Mouse (Mus musculus): ENCODE data around the gene Slc38a8. TPM values are rescaled to one million over a fixed set of nuclear protein-coding genes. Genes with fewer than 3 reads are reported as not detected.

Gene Slc38a8
- polyA plus RNA-seq, 1 experiment from 2014 or later = not detected

GRCm38 (mm10) chr8:119468091-119468490 lies 33.4 kb downstream of the Slc38a8 start:
- no peaks in the 10 kb centered on the region for H3K36me3 ChIP-seq
- no peak overlapping the region for H3K4me3 ChIP-seq
- H3K4me1 ChIP-seq = peaks cover 36% of the 10 kb centered on the region
- no peak overlapping the region for H3K27ac ChIP-seq
- DNase-seq (ENCODE audit: low spot score) = no peak
- no peaks in the 10 kb centered on the region for H3K9me3 ChIP-seq
- 88% methylated on average over 8 of the region's 8 CpGs for WGBS
- H3K27me3 ChIP-seq (ENCODE audit: insufficient read depth, poor library complexity, severe bottlenecking) = peaks cover 64% of the 10 kb centered on the region

DNA sequence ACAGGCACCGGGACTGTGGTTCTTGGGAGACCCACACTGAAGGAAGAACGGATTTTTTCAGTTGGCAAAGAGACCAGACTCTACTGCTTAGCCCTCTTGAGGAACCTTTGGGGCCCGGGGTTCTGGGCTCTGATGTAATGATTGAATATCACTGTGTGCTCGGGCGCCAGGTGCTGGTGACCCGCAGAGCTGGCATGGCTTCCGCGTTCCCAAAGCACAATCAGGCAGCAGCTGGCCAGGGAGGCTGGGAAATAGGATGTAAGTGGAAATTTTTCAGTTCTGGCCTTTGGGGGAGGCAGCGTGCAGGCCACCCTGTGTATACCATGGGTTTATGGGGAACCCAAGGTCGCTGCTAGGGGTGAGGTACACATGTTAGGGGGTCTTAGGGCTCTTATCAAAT lies 34.7 kb downstream of the Slc38a8 start:
- 71% methylated on average over 10 of the region's 10 CpGs for WGBS
- peaks cover 65% of the 10 kb centered on the region for H3K27me3 ChIP-seq (ENCODE audit: insufficient read depth, poor library complexity, severe bottlenecking)
- no peak overlapping the region for H3K4me3 ChIP-seq
- H3K9me3 ChIP-seq = no peaks in the 10 kb centered on the region
- H3K27ac ChIP-seq = 0 out of 2 replicates have a peak overlapping the region, but pooled peaks have one; percentile 7
- no peaks in the 10 kb centered on the region for H3K36me3 ChIP-seq
- DNase-seq (ENCODE audit: low spot score) = no peak
- H3K4me1 ChIP-seq = peaks cover 35% of the 10 kb centered on the region

DNA sequence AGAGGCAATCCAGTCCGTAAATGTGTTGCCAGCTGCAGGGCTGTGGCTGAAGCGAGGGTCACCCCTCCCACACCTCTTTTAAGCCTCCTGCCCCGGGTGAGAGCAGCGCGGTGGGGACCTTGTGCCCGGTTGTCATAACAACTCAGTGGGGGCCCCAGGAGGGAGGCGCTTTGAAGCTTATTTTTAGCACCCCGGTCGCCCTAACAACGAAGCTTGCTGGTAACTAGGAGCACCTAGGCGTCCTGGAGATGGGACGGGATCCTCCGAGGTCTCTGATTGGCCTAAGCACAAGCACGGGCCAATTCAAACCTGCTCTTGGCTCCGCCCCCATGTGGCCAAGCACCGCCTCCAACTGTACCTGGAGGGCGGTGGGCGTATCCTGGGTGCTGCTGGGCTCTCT lies 35.4 kb downstream of the Slc38a8 start:
- WGBS = 3% methylated on average over 18 of the region's 18 CpGs
- H3K27me3 ChIP-seq (ENCODE audit: insufficient read depth, poor library complexity, severe bottlenecking) = peaks cover 67% of the 10 kb centered on the region
- no peaks in the 10 kb centered on the region for H3K36me3 ChIP-seq
- no peaks in the 10 kb centered on the region for H3K9me3 ChIP-seq
- H3K4me1 ChIP-seq = peaks cover 35% of the 10 kb centered on the region
- peak; percentile 90 for DNase-seq (ENCODE audit: low spot score)
- peak overlapping the region; percentile 45 for H3K4me3 ChIP-seq
- no peak overlapping the region for H3K27ac ChIP-seq

DNA sequence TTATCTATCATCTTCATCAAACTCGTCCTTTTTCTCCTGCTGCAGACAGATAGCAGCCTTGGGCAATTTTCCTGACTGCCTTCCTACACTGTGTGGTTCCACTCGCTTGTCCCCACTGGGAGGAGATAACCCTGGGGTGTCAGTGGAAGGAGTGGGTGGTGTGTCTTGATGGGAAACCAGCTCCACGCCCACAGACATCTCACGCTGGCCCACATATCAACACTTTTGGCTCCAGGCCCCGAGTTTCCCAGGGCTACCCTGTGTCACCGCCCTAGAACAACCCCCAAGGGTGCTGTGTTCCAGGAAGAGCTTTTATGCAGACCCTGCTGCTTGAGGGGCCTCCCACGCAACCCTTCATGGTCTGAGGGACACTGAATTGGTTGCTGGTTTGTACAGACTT lies 37.8 kb downstream of the Slc38a8 start:
- no peak overlapping the region for H3K4me3 ChIP-seq
- peaks cover 39% of the 10 kb centered on the region for H3K4me1 ChIP-seq
- H3K27ac ChIP-seq = no peak overlapping the region
- DNase-seq (ENCODE audit: low spot score) = no peak
- H3K36me3 ChIP-seq = no peaks in the 10 kb centered on the region
- H3K27me3 ChIP-seq (ENCODE audit: insufficient read depth, poor library complexity, severe bottlenecking) = peaks cover 61% of the 10 kb centered on the region
- no peaks in the 10 kb centered on the region for H3K9me3 ChIP-seq
- WGBS = 57% methylated on average over 7 of the region's 7 CpGs

DNA sequence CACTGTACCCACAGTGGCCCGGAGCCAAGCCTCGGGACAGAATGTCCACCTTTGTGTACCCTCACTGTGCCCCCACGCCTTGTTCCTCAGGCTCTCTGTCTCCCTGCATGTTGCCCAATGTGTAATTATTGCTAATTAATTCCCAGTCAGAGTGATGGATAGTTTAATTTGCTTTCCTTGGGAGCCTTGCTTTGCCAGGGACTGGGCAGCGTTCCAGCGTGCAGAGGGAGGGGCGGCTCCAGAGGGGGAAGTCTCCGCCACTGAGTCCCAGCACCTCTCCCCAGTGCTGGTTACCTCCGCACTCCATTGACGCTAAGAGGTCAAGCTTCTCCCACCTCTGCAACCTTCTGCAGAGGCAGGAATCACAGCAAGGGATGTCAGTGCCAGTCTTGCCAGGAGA lies 40.1 kb downstream of the Slc38a8 start:
- peaks cover 32% of the 10 kb centered on the region for H3K4me1 ChIP-seq
- H3K4me3 ChIP-seq = no peak overlapping the region
- no peaks in the 10 kb centered on the region for H3K9me3 ChIP-seq
- DNase-seq (ENCODE audit: low spot score) = no peak
- peaks cover 47% of the 10 kb centered on the region for H3K27me3 ChIP-seq (ENCODE audit: insufficient read depth, poor library complexity, severe bottlenecking)
- H3K36me3 ChIP-seq = no peaks in the 10 kb centered on the region
- WGBS = 85% methylated on average over 9 of the region's 9 CpGs
- no peak overlapping the region for H3K27ac ChIP-seq

- H3K36me3 ChIP-seq = no peaks in the 10 kb centered on the region
- 0 out of 2 replicates have a peak overlapping the region, but pooled peaks have one; percentile 3 for H3K4me3 ChIP-seq
- WGBS = 35% methylated on average over 16 of the region's 16 CpGs
- H3K9me3 ChIP-seq = no peaks in the 10 kb centered on the region
- peaks cover 31% of the 10 kb centered on the region for H3K27me3 ChIP-seq (ENCODE audit: insufficient read depth, poor library complexity, severe bottlenecking)
- H3K27ac ChIP-seq = no peak overlapping the region
- peaks cover 32% of the 10 kb centered on the region for H3K4me1 ChIP-seq
- no peak for DNase-seq (ENCODE audit: low spot score)
Observed at GRCm38 (mm10) chr8:119459724-119460123, 41.8 kb downstream of the Slc38a8 start.

- DNase-seq (ENCODE audit: low spot score) = no peak
- Histone ChIP-seq H3K4me3 (no peak overlapping the region), H3K27me3 (ENCODE audit: insufficient read depth, poor library complexity, severe bottlenecking) (peaks cover 18% of the 10 kb centered on the region), H3K36me3 (no peaks in the 10 kb centered on the region), H3K27ac (no peak overlapping the region; the same call in 1 of the 2 replicates), H3K9me3 (no peaks in the 10 kb centered on the region), H3K4me1 (peaks cover 24% of the 10 kb centered on the region; the same call in 1 of the 2 replicates)
- WGBS = 85% methylated on average over 5 of the region's 5 CpGs
Observed at GRCm38 (mm10) chr8:119456045-119456444, 45.5 kb downstream of the Slc38a8 start.

- no peaks in the 10 kb centered on the region for H3K9me3 ChIP-seq
- 80% methylated on average over 5 of the region's 5 CpGs for WGBS
- H3K4me1 ChIP-seq = peaks cover 23% of the 10 kb centered on the region
- H3K27me3 ChIP-seq (ENCODE audit: insufficient read depth, poor library complexity, severe bottlenecking) = peaks cover 50% of the 10 kb centered on the region
- no peak overlapping the region for H3K4me3 ChIP-seq
- H3K27ac ChIP-seq = no peak overlapping the region
- no peak for DNase-seq (ENCODE audit: low spot score)
- H3K36me3 ChIP-seq = no peaks in the 10 kb centered on the region
Observed at GRCm38 (mm10) chr8:119452919-119453318, 48.6 kb downstream of the Slc38a8 start.

GRCm38 (mm10) chr8:119451131-119451530 lies 50.4 kb downstream of the Slc38a8 start:
- peaks cover 33% of the 10 kb centered on the region for H3K4me1 ChIP-seq
- peaks cover 63% of the 10 kb centered on the region for H3K27me3 ChIP-seq (ENCODE audit: insufficient read depth, poor library complexity, severe bottlenecking)
- no peaks in the 10 kb centered on the region for H3K36me3 ChIP-seq
- no peak overlapping the region for H3K27ac ChIP-seq
- DNase-seq (ENCODE audit: low spot score) = no peak
- H3K4me3 ChIP-seq = no peak overlapping the region
- WGBS = 89% methylated on average over 4 of the region's 4 CpGs
- H3K9me3 ChIP-seq = no peaks in the 10 kb centered on the region

- WGBS = 73% methylated on average over 12 of the region's 12 CpGs
- Histone ChIP-seq H3K27ac (peak overlapping the region; percentile 4; the same call in 1 of the 2 replicates), H3K4me1 (peaks cover 21% of the 10 kb centered on the region), H3K36me3 (no peaks in the 10 kb centered on the region), H3K4me3 (no peak overlapping the region), H3K9me3 (no peaks in the 10 kb centered on the region), H3K27me3 (ENCODE audit: insufficient read depth, poor library complexity, severe bottlenecking) (peaks cover 78% of the 10 kb centered on the region)
- DNase-seq (ENCODE audit: low spot score) = no peak
Observed at GRCm38 (mm10) chr8:119449627-119450026, 51.9 kb downstream of the Slc38a8 start.

GRCm38 (mm10) chr8:119447781-119448170 lies 53.7 kb downstream of the Slc38a8 start:
- H3K27ac ChIP-seq = no peak overlapping the region
- no peaks in the 10 kb centered on the region for H3K9me3 ChIP-seq
- H3K4me1 ChIP-seq = peaks cover 18% of the 10 kb centered on the region
- 2% methylated on average over 17 of the region's 17 CpGs for WGBS
- no peak for DNase-seq (ENCODE audit: low spot score)
- peaks cover 89% of the 10 kb centered on the region for H3K27me3 ChIP-seq (ENCODE audit: insufficient read depth, poor library complexity, severe bottlenecking)
- peak overlapping the region; percentile 74 for H3K4me3 ChIP-seq
- H3K36me3 ChIP-seq = no peaks in the 10 kb centered on the region

GRCm38 (mm10) chr8:119446990-119447780 lies 54.3 kb downstream of the Slc38a8 start:
- Histone ChIP-seq H3K27me3 (ENCODE audit: insufficient read depth, poor library complexity, severe bottlenecking) (peaks cover 90% of the 10 kb centered on the region), H3K4me1 (peaks cover 18% of the 10 kb centered on the region), H3K36me3 (no peaks in the 10 kb centered on the region), H3K9me3 (no peaks in the 10 kb centered on the region), H3K27ac (peak overlapping the region; percentile 88), H3K4me3 (peak overlapping the region; percentile 74)
- DNase-seq (ENCODE audit: low spot score) = no peak
- 8% methylated on average over 74 of the region's 80 CpGs for WGBS

DNA sequence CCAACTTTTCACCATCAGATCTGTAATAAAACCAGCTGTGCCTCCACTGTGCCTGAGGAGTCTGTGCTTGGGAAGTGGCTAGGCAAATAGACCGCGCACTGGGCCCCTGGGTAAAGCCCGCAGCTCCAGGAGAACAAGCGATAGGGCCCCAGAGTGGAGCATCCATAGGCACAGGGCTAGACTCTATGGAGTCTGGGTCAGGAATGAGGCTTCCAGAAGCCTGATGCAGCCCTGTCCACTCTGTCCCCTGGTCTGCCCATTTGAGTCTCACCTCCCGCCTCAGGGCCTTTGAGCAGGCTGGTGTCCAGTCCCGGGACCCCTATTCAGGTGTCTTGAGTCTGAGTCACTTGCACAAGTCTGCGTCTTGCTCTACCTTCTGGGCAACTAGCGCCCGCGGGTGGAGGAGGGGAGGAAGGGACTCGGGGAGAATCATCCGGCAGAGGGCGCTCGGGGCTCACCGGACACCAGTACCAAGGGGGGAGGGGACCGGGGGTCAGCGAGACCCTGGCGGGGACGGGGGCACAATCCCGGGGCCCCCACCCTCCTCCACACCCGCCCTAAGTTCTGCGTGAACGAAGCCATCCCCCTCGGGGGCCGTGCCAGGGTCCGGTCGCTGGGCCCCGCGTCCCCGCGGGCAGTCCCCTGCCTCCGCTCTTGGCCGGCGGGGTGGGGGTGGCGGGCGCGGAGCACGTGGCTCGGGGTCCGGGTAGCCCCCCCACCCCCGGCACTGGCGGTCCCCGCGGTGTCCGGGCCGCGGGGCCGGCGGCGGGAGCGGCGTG lies 55.1 kb downstream of the Slc38a8 start, which contains the start of gene Necab2:
Gene Necab2 (plus strand): TSS at position 509 of the 779 bp plus-strand sequence.
- Histone ChIP-seq H3K4me3 (peak within 1 kb of the TSS; percentile 74), H3K9me3 (no peaks in the 10 kb centered on the region), H3K36me3 (no peaks in the 10 kb centered on the region), H3K4me1 (peaks cover 19% of the 10 kb centered on the region), H3K27me3 (ENCODE audit: insufficient read depth, poor library complexity, severe bottlenecking) (peaks cover 89% of the 10 kb centered on the region), H3K27ac (peak within 1 kb of the TSS; percentile 88)
- 4% methylated on average over 39 of the region's 52 CpGs for WGBS
- DNase-seq (ENCODE audit: low spot score) = peak; percentile 89
